Mouse (Mus musculus) spleen, postnatal 36 days (tissue): Measurements from ENCODE around the gene Eif6.
A peak's percentile ranks its signal among the peaks of the same experiment; 100 is the strongest.
"Not testable (repeated sequence)": the region's sequence is repeated elsewhere in the genome, so short reads cannot be mapped to it uniquely, and the experiment has no call there.

ENCODE experiments used
- DNase-seq, 2 experiments: peaks; one replicate each; pipeline ENCODE4 v3.0.0; 2022; ENCODE audit warnings: low spot score in 2 of 2, mixed read lengths in 1 of 2

Eif6 gene

DNA sequence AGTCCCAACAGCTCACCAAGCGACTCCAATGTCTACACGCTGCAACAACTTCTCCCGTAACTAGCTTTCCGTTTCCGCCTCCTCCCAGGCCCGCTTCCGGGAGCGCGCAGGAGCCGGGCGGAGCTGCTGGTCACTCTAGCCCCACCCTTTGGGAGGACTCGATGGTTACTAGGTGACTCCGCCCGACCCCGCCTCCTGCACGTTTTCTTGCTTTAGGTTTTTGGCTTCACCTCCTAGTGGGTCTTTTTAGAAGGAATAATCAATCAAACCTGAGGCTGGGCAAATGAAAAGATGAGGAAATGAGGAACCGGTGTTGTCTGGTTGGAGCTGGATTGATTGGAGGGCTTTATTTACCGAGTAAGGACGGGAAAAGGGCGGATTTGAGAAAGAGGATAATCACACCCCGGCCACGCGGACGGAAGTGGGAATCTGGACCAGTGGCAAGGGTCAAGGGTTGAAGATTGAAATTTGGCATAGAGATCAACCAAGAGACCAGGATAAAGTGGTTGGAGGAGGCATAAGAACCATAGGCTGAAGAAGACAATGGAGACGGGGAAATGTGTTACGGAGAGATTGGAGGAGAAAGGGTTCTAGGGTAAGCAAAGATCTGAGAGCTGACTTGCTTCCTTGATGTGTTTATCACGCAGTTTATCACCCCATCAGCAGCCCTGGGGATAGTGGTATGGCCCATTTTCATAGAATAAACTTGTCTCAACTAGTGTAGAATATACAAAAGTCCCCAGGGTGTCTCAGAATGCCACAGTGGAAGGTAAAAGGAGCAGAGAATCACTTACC is at the start of gene Eif6:
Gene Eif6, minus strand, starts transcription at position 296 of the 795 bp plus-strand sequence.
- peak; percentile 87 to 89 for DNase-seq

DNA sequence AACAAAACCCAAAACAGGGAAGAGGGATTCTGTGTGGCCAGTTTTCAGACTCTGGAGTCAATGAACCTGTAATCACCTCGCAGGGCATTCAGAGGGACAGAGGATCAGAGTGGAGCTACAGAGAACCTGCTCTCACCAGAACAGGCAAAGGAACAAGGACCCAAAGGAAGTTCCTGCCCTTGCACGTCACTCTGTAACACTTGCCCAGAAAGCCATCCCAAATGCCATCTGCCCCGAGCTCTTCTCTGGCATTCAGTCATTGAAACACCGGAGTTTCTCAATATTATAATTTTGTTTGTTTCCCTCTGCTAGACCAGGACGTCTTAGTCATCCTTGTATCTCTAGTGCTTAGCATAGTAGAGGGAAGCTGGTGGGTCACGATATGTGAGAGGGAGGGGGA is 46.9 kb upstream of the Eif6 start:
- DNase-seq: no peak

DNA sequence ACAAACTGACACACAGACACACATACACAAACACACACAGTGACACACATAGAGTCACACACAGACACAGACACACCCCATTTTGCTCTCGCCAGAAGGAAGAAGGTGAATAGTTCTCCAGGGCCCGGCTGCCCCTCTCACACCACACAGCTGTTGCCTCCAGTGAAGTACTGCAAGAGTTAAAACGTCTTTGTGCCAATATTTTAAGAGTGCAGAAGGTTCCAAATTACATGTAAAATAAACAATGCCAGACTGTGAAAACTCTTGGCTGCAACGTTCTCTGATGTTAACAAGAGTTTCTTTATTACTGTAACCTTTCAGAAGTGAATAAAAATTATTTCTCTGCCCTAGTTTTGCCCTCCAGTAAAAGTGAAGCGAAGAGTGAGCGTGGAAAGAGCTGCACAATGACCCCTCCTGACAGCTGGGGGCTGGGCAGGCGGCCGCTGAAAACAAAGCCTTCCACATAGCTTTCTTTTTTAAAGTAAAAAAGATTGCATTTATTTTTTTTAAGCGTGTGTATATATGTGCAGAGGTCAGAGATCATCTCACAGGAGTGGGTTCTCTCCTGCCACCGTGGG is 46.3 kb upstream of the Eif6 start:
- DNase-seq: no peak

- no peak for DNase-seq
Observed at GRCm38 (mm10) chr2:155872486-155872885, 45.8 kb upstream of the Eif6 start.

GRCm38 (mm10) chr2:155869772-155870171 is 43.0 kb upstream of the Eif6 start:
- no peak for DNase-seq

GRCm38 (mm10) chr2:155868320-155868719 is 41.6 kb upstream of the Eif6 start:
- no peak for DNase-seq

DNA sequence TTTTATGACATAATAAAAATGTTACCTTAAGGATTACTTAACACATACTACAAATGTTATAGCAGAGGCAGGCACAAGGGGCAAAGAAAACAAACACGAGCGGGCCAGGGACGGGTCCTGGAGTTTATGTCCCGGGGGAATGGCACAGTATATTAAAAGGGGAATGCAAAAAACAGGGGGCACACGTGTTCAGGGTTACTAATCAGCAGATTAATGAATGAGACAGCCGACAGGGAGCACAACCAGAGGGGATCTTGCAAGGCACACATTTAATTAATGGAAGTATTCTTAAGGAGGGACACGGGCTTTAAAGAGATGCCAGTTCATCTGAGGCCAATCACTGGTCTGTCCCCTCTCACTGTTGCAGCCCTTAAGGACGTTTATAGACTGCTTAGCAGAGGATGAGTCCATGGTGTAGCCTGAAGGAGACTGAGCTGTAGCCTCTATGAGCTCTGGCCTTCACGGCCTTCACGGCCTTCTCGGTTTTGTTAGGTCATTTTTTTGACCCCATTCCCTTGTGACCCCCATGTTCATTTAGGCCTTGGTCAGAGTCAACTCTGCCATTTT is 36.7 kb upstream of the Eif6 start:
- no peak for DNase-seq

GRCm38 (mm10) chr2:155862573-155863300 is 36.0 kb upstream of the Eif6 start:
- no peak for DNase-seq

DNA sequence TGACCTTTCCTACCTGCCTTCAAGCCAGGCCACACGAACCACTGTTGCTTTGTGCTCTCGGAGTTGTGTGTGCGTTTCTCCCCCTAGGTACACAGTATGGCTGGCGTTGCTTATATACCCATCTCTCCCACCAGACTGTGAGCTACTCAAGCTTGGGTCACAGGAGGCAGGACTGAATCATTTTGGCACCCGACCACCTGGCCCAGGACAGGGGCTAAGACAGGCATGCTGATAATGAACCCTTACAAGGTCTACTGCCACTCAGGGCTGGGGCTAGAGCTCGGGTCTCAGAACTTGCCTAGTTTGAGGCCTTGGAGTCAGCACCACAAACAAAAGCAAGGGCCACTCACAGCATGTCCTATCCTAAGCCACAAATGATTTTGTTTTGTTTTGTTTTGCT is 34.9 kb upstream of the Eif6 start:
- DNase-seq: no peak

- DNase-seq: no peak
Observed at GRCm38 (mm10) chr2:155860102-155860501, 33.4 kb upstream of the Eif6 start.

GRCm38 (mm10) chr2:155852536-155852935 is 25.8 kb upstream of the Eif6 start:
- DNase-seq: no peak

GRCm38 (mm10) chr2:155850120-155850519 is 23.4 kb upstream of the Eif6 start:
- DNase-seq: no peak

GRCm38 (mm10) chr2:155849464-155849863 is 22.7 kb upstream of the Eif6 start:
- no peak for DNase-seq

DNA sequence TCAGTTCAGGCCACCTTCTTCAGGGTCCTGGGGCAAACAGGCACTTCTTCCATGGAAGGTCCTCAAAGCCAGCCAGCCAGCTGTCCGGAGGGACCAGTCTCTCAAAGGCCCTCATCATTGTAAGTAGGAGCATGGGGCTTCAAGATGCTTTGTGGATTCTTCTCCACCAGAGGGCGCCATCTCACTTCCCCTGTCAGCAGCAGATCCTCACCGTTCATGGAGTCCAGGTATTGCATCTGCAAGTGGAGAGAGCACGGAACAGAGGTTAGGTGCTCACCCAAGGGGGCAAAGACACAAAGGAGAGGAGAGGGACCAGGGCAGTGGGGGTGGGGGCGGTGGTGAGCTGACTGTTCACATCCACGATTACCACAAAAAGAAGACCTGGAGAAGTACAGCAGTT is 21.6 kb upstream of the Eif6 start:
- peak; percentile 54 to 56 for DNase-seq

DNA sequence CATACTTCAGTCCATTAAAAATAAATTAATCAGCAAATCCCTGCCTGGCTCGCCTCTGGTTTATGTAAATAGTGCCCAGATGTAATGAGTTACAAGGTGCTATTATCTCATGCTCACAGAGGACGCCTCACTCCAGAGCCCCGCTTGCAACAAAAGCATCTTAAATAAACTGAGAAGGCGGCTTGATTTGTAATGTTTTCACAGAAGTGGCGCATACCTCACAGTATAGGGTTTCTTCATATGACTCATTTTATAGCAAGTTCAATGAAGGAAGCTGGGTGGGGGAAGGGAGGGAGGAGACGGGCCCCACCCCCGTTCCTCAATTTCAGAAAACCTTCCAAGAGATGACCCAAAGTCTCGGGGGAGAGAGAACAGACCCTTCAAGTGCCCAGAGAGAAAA is 20.2 kb upstream of the Eif6 start:
- DNase-seq: no peak

GRCm38 (mm10) chr2:155838961-155839360 is 12.2 kb upstream of the Eif6 start:
- no peak for DNase-seq

DNA sequence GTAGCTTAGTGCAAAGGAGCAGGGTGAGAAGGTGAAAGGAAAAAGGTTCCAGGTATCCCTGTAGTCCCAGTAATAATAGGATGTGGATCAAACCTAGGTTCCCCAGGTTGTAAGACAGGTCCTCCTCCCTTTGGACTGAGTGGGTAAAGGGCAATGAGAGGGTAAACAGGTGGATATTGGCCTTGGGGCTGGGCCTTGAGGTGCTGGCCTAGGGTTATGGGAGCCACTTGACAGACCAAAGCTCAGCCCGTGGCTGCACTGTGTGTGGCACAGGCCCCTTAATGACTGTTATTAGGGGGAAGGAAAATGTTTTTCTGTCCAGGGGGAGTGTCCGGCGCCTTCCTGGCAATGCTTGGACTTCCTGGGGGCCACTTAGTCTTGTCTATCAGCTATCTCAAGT is 11.2 kb upstream of the Eif6 start:
- no peak for DNase-seq

GRCm38 (mm10) chr2:155834732-155835131 is 8.0 kb upstream of the Eif6 start, which contains the start of gene Fam83c:
TSS of gene Fam83c (minus strand) at chr2:155834854.
- DNase-seq: no peak

DNA sequence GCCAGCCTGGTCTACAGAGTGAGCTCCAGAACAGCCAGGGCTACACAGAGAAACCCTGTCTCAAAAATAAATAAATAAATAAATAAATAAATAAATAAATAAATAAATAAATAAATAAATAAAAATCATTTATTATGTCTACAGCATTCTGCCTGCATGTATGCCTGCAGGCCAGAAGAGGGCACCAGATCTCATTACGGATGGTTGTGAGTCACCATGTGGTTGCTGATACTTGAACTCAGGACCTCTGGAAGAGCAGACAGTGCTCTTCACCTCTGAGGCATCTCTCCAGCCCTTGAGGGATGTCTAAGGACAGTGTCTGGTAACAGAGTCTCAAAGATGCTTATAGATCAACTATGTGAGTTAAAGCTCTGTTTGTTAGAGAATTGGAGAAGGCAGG is 5.4 kb upstream of the Eif6 start:
- DNase-seq: not testable (repeated sequence)

DNA sequence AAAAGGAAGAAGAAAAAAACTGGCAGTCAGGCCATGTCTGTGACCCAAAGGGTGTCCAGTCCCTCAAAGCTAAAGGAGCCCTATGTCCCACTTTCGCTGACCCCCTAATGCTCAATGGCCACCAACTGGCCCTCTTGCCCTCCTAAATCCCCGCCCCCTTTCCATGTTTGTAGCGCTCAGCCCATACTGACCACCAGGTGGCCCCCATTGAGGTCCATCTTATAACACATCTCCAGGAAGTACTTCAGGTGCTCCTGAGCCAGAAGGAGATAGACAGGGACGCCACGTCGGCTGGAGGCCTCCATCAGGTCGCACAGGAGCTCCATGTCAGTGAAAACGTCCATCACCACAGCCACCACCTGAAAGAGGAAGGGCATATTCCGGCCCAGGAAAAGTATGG is 4.6 kb upstream of the Eif6 start:
- DNase-seq: no peak

DNA sequence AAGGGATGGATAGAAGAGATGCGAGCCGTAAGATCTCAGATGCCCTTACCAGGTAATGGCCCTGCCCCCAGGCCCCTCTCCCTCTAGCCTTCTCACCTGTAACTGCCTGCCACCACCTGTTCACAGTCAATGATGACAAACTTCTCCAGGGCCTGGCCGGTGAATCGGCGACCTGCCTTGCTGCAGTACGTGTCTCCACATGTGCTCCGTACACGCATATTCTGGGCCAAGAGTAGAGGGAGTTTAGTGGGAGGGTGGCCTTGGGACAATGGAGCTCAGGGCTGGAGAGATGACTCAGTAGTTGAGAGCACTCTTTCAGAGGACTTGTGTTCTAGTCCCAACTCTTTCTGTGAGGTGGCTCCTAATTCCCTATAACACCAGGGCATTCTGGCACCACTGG is 4.1 kb upstream of the Eif6 start:
- no peak for DNase-seq

GRCm38 (mm10) chr2:155825904-155826629 is 658 bp downstream of the Eif6 start:
- DNase-seq: peak in 1 of 2 experiments; percentile 12
